Mouse (Mus musculus) adrenal gland, adult 18-20 months (tissue): ENCODE results near the gene 1700021F05Rik. TPM values are rescaled to one million over a fixed set of nuclear protein-coding genes. Genes with fewer than 3 reads are reported as not detected.

ENCODE experiments used
- DNase-seq, 2 experiments: peaks; one replicate each; pipeline ENCODE4 v3.0.0; 2021 to 2022; ENCODE audit warnings: low spot score in 2 of 2
- long read RNA-seq, 2 experiments: library from polyadenylated mRNA; stranded (forward); transcript quantifications; one replicate each; pipeline ENCODE4 v2.0.0; 2021
- total RNA-seq, 2 experiments: library from RNA; stranded (reverse); gene quantifications; 1 replicate in 1 of 2; 2 replicates in 1 of 2; pipeline ENCODE4 v1.2.3; 2021

The 1700021F05Rik gene
- total RNA-seq: 10 to 100 TPM; 60.2 to 81.3 TPM
- long read RNA-seq, experiment 1, transcript 1700021F05Rik-202 (4 exons, 860 nt): major isoform, 14 of 17 reads
- long read RNA-seq, experiment 1, partial matches to known transcripts: 3 of 17 reads
- long read RNA-seq, experiment 1, other reads (novel, unspliced or antisense): 0 of 17 reads
- long read RNA-seq, experiment 2, transcript 1700021F05Rik-202 (4 exons, 860 nt): major isoform, 57 of 73 reads
- long read RNA-seq, experiment 2, partial matches to known transcripts: 14 of 73 reads
- long read RNA-seq, experiment 2, other reads (novel, unspliced or antisense): 2 of 73 reads

DNA sequence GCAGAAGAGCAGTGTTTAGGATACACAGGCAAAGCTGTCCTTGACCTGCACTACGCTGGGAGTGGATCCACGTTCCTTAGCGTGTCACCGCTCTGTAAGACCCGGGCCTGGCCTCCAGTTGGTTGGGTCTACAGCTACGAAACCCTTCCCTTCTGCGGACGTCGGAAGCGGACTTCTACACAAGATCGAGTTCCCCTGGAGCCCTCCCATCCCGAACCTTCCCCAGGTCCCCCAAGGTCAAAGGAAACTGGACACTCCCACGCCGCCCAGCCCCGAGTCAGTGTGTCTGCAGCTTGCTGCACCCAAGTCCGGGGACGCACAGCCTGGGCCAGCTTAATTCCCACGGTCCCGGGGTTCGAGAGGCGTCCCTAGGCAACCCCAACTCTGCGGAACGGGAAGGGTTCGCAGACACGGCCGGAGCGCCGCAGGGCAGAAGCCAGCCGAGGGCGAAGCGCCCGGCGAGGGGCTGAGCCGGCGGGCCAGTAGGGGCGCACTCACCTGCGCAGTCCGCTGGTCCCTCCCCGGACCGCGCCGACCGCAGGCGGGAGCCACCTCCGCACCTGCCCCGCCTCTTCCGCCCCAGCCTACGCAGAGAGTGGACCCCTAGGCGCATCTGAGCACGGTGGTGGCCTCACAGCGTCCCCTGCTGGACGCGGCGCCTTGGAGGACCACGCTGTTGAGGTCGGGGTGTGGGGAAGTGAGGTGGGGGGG lies at the start of gene 1700021F05Rik:
TSS of gene 1700021F05Rik (minus strand) at position 553 of the 711 bp plus-strand sequence.
- peak; percentile 96 to 98 for DNase-seq

- no peak for DNase-seq
Measured at GRCm38 (mm10) chr10:43588470-43589177, 47.8 kb upstream of the 1700021F05Rik start.

DNA sequence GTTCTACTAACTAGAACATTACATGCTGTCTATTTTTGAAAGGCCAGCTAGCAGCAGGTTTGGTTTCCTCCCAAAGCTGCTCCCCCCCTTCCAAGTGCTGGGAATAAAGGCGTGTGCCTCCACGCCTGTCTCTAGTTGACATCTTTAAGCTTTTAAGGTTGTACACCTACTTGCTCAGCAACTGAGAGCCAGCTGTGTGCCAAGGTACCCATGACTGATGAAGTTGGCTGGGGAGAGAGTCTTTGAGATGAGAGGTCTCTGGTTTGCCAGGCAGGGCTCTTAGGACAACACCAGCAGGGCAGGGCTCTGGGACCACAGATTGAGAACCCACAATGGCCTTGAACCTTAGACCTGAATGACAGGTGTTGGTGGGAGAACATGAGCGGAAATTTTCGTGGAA lies 43.7 kb upstream of the 1700021F05Rik start:
- no peak for DNase-seq

GRCm38 (mm10) chr10:43581260-43581659 lies 40.5 kb upstream of the 1700021F05Rik start:
- DNase-seq: no peak

DNA sequence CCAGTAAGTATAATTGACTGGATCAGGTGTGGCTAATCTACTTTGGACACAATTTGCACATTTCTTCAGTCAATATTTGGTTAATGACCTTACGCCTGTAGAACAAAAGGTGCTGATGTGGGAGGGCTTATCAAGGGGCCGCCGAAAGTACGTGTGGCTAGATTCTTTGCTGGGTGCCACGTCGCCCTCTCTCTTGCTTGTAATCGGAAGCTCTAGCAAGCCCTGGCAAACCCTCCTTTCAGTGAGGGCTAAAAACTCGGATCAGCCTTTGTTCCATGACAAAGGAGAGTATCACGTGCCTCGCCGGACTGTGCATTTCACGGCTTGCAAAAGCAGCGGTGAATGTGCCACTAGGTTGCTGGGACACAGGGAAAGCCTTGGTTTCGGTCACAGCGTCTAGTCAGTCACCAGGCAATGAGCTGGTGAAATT lies 39.9 kb upstream of the 1700021F05Rik start:
- DNase-seq: peak; percentile 15 to 24

- DNase-seq: peak; percentile 14 to 21
Measured at GRCm38 (mm10) chr10:43579381-43580261, 38.8 kb upstream of the 1700021F05Rik start.

DNA sequence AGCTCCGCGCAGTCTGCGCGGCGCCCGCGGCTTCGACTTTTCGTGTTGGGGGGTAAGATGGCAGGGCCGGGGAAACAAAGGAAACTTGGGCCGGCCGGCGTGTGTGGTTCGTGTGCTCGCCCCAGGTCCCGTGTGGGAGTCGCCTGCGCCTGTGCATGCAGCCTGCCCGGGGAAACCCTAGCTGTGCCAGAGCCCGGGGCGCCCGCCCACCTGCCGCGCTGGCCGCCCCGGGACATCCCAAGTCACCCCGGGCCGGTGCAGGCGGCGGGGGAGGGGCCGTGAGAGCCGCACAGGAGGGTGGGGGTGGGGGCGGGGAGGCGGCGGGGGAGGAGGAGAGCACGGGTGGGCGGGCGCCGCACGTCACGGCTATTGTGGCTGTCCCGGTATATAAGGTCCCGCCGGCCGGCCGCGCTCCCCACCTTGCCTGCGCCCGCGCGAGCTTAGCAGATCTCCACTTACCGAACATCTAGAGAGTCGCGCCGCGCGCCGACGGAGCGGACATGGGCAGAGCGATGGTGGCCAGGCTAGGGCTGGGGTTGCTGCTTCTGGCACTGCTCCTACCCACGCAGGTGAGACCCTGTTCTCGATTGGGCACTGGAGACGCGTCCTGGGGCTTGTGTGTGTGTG lies 38.1 kb upstream of the 1700021F05Rik start:
- peak; percentile 38 to 68 for DNase-seq

GRCm38 (mm10) chr10:43578366-43578753 lies 37.6 kb upstream of the 1700021F05Rik start:
- DNase-seq: peak; percentile 45 to 54

DNA sequence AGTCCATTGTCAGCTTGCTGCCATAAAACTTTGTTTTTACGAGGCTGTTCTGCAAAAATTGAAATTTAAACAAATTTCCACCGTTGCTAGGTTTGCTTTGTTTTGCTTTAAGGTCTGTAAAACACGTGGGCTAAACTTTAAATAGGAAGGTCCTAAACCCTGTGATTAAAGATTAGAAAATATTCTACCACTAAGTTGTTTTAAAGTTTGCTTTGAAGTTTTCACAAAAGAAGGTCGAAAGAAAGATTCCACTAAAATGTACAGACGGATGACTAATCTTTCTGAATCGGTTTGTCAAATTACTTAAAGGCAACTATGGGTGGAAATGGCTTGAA lies 37.2 kb upstream of the 1700021F05Rik start, which contains the start of gene Cd24a:
TSS of gene Cd24a (plus strand) at position 288 of the 335 bp plus-strand sequence.
- DNase-seq: no peak

DNA sequence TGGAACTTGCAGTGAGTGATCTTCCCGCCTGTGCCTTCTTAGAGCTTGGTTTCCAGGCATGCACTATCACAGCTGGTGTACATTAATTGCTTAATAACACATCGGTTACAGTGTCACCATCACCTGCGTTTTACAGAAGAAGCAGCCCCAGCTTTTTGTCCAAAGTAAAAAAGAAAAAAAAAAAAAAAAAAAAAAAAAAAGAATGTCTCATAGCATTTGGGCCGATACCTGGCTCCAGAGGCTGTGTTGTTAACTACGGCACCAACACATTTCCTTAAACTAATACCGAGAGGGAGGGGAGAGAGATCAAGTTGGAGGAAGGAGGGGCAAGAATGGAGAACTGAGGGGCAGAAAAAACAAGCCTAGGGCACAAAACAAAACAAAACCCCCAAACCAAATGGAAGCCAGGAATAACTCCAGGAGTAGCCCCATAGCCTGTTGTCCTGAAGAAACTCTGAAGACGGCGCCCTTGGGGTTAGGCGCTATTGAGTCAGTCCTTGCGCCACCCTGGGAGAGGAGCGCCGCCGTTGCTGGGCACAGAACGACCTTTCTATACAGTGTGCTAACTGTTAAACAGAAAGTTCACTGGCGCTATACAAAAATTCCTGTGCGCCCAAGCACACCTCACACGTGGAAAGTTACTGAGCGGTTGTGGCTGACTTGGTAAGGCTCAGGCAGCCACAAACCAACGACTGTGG lies 36.7 kb upstream of the 1700021F05Rik start:
- DNase-seq: peak in 1 of 2 experiments; percentile 13

- peak; percentile 82 to 83 for DNase-seq
Measured at GRCm38 (mm10) chr10:43574956-43575355, 34.2 kb upstream of the 1700021F05Rik start.

DNA sequence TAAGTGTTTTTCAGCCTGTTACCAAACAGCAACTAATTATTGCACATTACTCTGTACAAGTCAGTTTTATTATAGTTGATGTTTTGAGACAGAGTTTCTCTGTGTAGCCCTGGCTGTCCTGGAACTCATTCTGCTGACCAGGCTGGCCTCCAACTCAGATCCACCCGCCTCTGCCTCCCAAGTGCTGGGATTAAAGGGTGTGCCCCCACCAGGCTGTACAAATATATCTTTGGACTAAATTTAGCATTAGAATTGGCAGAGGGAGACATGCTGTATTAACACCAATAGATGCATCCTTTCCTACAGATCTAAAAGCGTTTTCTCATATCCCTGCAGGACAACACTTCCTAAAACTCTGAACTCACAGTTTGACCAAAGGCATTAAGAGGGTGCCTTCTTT lies 33.6 kb upstream of the 1700021F05Rik start:
- DNase-seq: no peak

- no peak for DNase-seq
Measured at GRCm38 (mm10) chr10:43561311-43561710, 20.5 kb upstream of the 1700021F05Rik start.

GRCm38 (mm10) chr10:43560765-43561164 lies 20.0 kb upstream of the 1700021F05Rik start:
- DNase-seq: no peak

- DNase-seq: no peak
Measured at GRCm38 (mm10) chr10:43559313-43559712, 18.5 kb upstream of the 1700021F05Rik start.

DNA sequence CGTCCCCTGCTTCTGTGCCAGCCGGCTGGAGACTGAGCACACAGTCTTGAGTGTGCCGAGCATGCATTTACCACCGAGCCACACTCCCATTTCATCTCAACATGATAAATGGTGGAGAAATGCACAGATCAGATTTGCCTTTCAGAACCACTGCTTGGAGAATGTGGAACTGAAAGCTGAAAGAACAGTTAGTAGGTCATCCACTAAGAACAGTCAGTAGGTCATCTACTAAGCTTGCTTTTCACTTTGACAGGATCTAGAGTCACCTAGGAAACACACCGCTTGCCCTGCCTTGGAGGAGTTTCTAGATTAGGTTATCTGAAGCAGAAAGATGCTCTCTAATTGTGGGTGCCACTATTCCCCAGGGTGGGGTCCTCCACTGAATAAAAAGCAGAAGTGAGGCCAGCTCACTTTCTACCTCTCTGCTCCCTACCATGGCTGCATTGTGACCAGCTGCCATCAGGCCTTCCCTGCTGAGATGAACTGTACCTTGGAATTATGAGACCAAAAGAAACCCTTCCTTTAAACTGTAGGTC lies 16.9 kb upstream of the 1700021F05Rik start:
- DNase-seq: no peak

DNA sequence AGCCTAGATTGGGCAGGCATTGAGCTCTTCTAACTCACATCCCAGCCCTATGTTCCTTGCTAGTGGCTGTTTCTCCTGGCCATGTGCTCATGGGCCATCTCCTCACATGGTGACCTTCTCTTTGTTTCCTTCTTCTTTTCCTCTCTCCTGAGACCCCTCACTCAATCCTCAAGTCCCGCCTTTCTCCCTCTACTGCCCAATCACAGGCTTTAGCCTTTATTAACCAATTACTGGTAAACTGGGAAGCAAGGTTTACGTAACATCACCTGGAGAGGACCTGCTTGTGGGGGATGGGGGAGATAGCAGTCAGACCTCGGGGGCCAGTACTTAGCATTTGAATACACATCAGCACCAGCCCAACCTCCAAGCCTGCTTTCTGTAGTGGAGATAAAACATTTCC lies 10.6 kb upstream of the 1700021F05Rik start:
- no peak for DNase-seq

DNA sequence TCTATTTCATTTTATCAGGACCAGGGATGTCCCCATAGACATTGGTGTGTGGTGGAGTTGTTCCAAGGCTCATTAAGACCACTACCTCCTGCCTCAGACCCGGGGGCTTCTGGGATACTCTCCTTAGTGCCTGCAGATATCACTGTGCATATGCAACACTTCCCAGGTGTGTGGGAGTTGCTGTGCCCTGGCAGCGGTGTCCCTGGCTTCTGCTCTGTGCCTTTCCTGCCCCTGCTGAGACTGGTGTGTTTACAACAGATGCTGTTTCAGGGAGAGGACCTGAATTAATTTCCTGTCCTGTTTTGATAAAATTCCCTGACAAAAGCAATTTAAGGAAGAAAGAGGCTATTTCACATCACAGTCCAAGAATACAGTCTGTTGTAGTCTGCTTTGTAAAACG lies 10.1 kb upstream of the 1700021F05Rik start:
- DNase-seq: no peak

- no peak for DNase-seq
Measured at GRCm38 (mm10) chr10:43549411-43549810, 8.6 kb upstream of the 1700021F05Rik start.
